Mouse (Mus musculus) lung, postnatal 0 days (tissue): ENCODE data around the gene Sema3b. TPM values are rescaled to one million over a fixed set of nuclear protein-coding genes. Genes with fewer than 3 reads are reported as not detected.

Experiments
- ATAC-seq: fragments of 200-750 bp; cut with Nextera tagmentation; 2 replicates; pipeline ENCODE4 v1.8.0; 2017; ENCODE audit warnings: moderate library complexity
- DNase-seq: peaks from one replicate; pipeline ENCODE4 v3.0.0-alpha.2; 2016; ENCODE audit warnings: low spot score
- H3K27ac ChIP-seq: fragments of 300-500 bp; sonication (generic); 2 replicates; pipeline ENCODE4 v1.5.1; 2014; ENCODE audit warnings: antibody characterized with exemption, mild to moderate bottlenecking, low read length, mixed read lengths
- H3K27me3 ChIP-seq: fragments of 300-500 bp; sonication (generic); replicated peaks from 2 replicates; pipeline ENCODE4 v1.6.1; 2014; ENCODE audit warnings: low read length, mixed read lengths; ENCODE audit not compliant: insufficient read depth
- H3K36me3 ChIP-seq: fragments of 300-500 bp; sonication (generic); 2 replicates; pipeline ENCODE4 v1.6.1; 2014; ENCODE audit warnings: low read length, mixed read lengths; ENCODE audit not compliant: insufficient read depth
- H3K4me1 ChIP-seq: fragments of 300-500 bp; sonication (generic); 2 replicates; pipeline ENCODE4 v1.6.1; 2014; ENCODE audit warnings: antibody characterized with exemption, low read depth, low read length, mixed read lengths; ENCODE audit not compliant: insufficient read depth
- H3K4me2 ChIP-seq: fragments of 300-500 bp; sonication (generic); replicated peaks from 2 replicates; pipeline ENCODE4 v1.6.1; 2014; ENCODE audit warnings: low read depth, mild to moderate bottlenecking, low read length, moderate library complexity, mixed read lengths
- H3K4me3 ChIP-seq: fragments of 300-500 bp; sonication (generic); 2 replicates; pipeline ENCODE4 v1.5.1; 2014; ENCODE audit warnings: low read depth, low read length
- H3K9ac ChIP-seq: fragments of 300-500 bp; sonication (generic); replicated peaks from 2 replicates; pipeline ENCODE4 v1.6.1; 2014; ENCODE audit warnings: low read depth, mild to moderate bottlenecking
- H3K9me3 ChIP-seq: fragments of 300-500 bp; sonication (generic); 2 replicates; pipeline ENCODE4 v1.6.1; 2016; ENCODE audit warnings: low read length, mixed read lengths
- CTCF ChIP-seq: IDR thresholded peaks from 2 replicates; pipeline ENCODE4 v1.5.1; 2016; ENCODE audit warnings: antibody characterized with exemption, mild to moderate bottlenecking
- EP300 ChIP-seq: IDR thresholded peaks from 2 replicates; pipeline ENCODE4 v1.6.1; 2016; ENCODE audit warnings: antibody characterized with exemption, mild to moderate bottlenecking, control low read depth
- WGBS: fragments of 180-500 bp; shearing (Covaris S2); extraction: QIAGEN DNeasy Blood & Tissue Kit; methylation state at CpG from one replicate; pipeline ENCODE4 v1.1.7; 2014; 5-methylcytosine and 5-hydroxymethylcytosine counted together
- polyA plus RNA-seq: library from polyadenylated mRNA; unstranded; fragments of >200 nt; fragmentation: Nextera tagmentation; extraction: Ambion mirVana; gene quantifications from 2 replicates; pipeline ENCODE4 v1.2.1, GENCODE M21; 2015

Gene Sema3b
- polyA plus RNA-seq, 1 experiment from 2014 or later: 34.3 TPM

GRCm38 (mm10) chr9:107594281-107595062 lies 14.6 kb downstream of the Sema3b start:
- TF ChIP-seq CTCF (no peak), EP300 (no peak)
- 0 out of 2 replicates have a peak, but pooled peaks cover 6% of the 10 kb centered on the region for H3K4me1 ChIP-seq
- H3K27me3 ChIP-seq: no peaks in the 10 kb centered on the region
- H3K4me3 ChIP-seq: no peak overlapping the region
- ATAC-seq (no peak), DNase-seq (no peak)
- H3K27ac ChIP-seq: no peak overlapping the region
- H3K4me2 ChIP-seq: no peak overlapping the region
- WGBS: 77% methylated on average over 8 of the region's 8 CpGs
- H3K9me3 ChIP-seq: no peaks in the 10 kb centered on the region
- peaks cover 23% of the 10 kb centered on the region for H3K36me3 ChIP-seq
- no peak overlapping the region for H3K9ac ChIP-seq

GRCm38 (mm10) chr9:107593101-107593976 lies 15.7 kb downstream of the Sema3b start:
- H3K4me1 ChIP-seq: peaks cover 13% of the 10 kb centered on the region
- DNase-seq: no peak
- H3K4me2 ChIP-seq: no peak overlapping the region
- no peak overlapping the region for H3K9ac ChIP-seq
- TF ChIP-seq CTCF (no peak), EP300 (no peak)
- H3K27ac ChIP-seq: no peak overlapping the region
- WGBS: 84% methylated on average over 11 of the region's 11 CpGs
- H3K36me3 ChIP-seq: peaks cover 23% of the 10 kb centered on the region
- no peak for ATAC-seq
- no peaks in the 10 kb centered on the region for H3K27me3 ChIP-seq
- H3K9me3 ChIP-seq: no peaks in the 10 kb centered on the region
- no peak overlapping the region for H3K4me3 ChIP-seq

GRCm38 (mm10) chr9:107590773-107591060 lies 18.3 kb downstream of the Sema3b start:
- ATAC-seq (no peak), DNase-seq (peak; percentile 61)
- Histone ChIP-seq H3K36me3 (peaks cover 23% of the 10 kb centered on the region), H3K4me2 (no peak overlapping the region; the same call in 1 of the 2 replicates), H3K27me3 (no peaks in the 10 kb centered on the region), H3K4me3 (no peak overlapping the region), H3K9me3 (no peaks in the 10 kb centered on the region), H3K4me1 (peaks cover 15% of the 10 kb centered on the region), H3K27ac (peak overlapping the region; percentile 66), H3K9ac (no peak overlapping the region)
- TF ChIP-seq CTCF (no peak), EP300 (no peak)
- 55% methylated on average over 6 of the region's 6 CpGs for WGBS

GRCm38 (mm10) chr9:107590058-107590772 lies 18.8 kb downstream of the Sema3b start:
- DNase-seq (peak; percentile 87), ATAC-seq (peak; percentile 42)
- no peaks in the 10 kb centered on the region for H3K9me3 ChIP-seq
- TF ChIP-seq EP300 (no peak), CTCF (peak; percentile 5; the same call in 1 of the 2 replicates)
- WGBS: 64% methylated on average over 25 of the region's 25 CpGs
- H3K4me2 ChIP-seq: no peak overlapping the region; the same call in 1 of the 2 replicates
- H3K4me1 ChIP-seq: peaks cover 15% of the 10 kb centered on the region
- H3K27me3 ChIP-seq: no peaks in the 10 kb centered on the region
- H3K27ac ChIP-seq: peak overlapping the region; percentile 66
- no peak overlapping the region for H3K4me3 ChIP-seq
- H3K36me3 ChIP-seq: peaks cover 23% of the 10 kb centered on the region
- no peak overlapping the region for H3K9ac ChIP-seq

- Histone ChIP-seq H3K9me3 (no peaks in the 10 kb centered on the region), H3K4me1 (peaks cover 15% of the 10 kb centered on the region), H3K27ac (0 out of 2 replicates have a peak overlapping the region, but pooled peaks have one; percentile 26), H3K4me3 (peak overlapping the region; percentile 62), H3K4me2 (peak overlapping the region; percentile 84), H3K9ac (peak overlapping the region; percentile 58), H3K27me3 (no peaks in the 10 kb centered on the region), H3K36me3 (peaks cover 23% of the 10 kb centered on the region)
- ATAC-seq (peak; percentile 13), DNase-seq (peak; percentile 70)
- 1% methylated on average over 33 of the region's 33 CpGs for WGBS
- TF ChIP-seq EP300 (no peak), CTCF (no peak)
Observed at GRCm38 (mm10) chr9:107587833-107588639, 21.0 kb downstream of the Sema3b start.
